Mouse (Mus musculus) layer of hippocampus, postnatal 36 days (tissue): Measurements from ENCODE around the gene Pclaf. TPM values are rescaled to one million over a fixed set of nuclear protein-coding genes. Genes with fewer than 3 reads are reported as not detected.

Experiments
- total RNA-seq, 2 experiments: library from RNA; stranded (reverse); gene quantifications; 2 replicates each; pipeline ENCODE4 v1.2.3; 2021

The Pclaf gene
- total RNA-seq, 2 experiments from 2014 or later = 0.85 to 1.6 TPM

Other genes with a start within 250 kb of the Pclaf start
- gene Oaz2, start 222.2 kb upstream of the Pclaf start, total RNA-seq = 100 to 1,000 TPM; 189 to 220 TPM
- gene Zfp609, start 62.7 kb upstream of the Pclaf start, total RNA-seq = 10 to 100 TPM; 51.2 to 52.8 TPM
- gene Trip4, start 18.6 kb downstream of the Pclaf start, total RNA-seq = 10 to 100 TPM; 38.1 to 41.6 TPM
- gene Csnk1g1, start 18.7 kb downstream of the Pclaf start, total RNA-seq = 10 to 100 TPM; 40.6 to 45.1 TPM
- gene Ppib, start 170.0 kb downstream of the Pclaf start, total RNA-seq = 100 to 1,000 TPM; 194 to 206 TPM
- gene Snx22, start 179.5 kb downstream of the Pclaf start, total RNA-seq = 1 to 10 TPM; 5.5 to 6.0 TPM
- 10 to 100 TPM; 86.9 to 93.2 TPM for gene Snx1, start 236.3 kb downstream of the Pclaf start, total RNA-seq
- 10 to 100 TPM; 29.5 to 30.0 TPM for gene Ciao2a, start 236.4 kb downstream of the Pclaf start, total RNA-seq